Mouse (Mus musculus): ENCODE data around the gene Clec16a.

Clec16a gene

DNA sequence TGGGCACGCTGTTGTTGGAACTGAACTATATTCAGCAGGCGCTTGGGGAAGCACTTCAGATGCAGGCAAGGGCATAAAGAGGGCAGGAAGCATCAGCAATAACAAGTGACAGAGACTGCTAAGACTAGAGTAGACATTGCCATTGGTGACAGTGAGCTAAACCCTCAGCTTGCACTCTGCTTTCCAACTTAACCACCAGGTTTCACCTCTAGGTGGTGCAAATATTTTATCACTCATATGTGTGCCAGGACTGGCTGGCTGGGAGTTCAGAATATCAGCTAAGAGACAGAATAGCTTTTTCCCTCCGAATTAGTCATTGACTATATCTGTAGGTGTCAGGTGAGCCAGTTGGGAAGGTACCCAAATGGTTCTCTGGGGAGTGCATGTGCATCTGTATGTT, 41.4 kb downstream of the Clec16a start:
- no peak for DNase-seq (ENCODE audit: low spot score)

GRCm38 (mm10) chr16:10599888-10600740, 55.0 kb downstream of the Clec16a start:
- DNase-seq (ENCODE audit: low spot score): no peak

DNA sequence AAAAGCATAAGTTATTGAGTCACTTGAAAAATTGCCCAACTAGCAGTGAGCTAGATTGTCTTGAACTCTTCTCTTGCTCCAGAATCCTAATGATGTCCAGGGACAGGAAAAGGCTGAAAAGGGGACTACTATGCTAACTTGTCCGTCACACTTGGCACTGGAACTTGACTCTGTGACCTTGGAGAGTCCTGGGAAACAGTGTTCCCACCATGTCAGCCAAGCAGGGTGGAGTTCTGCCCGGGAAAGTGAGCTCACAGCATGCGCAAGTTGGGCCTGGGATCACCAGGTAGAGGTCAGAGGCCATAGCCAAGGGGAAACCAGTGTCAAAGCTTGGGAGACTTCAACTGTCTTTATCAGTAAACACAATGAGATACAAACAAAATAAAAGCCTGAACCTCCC, 62.7 kb downstream of the Clec16a start:
- DNase-seq (ENCODE audit: low spot score): no peak

GRCm38 (mm10) chr16:10609921-10610320, 64.8 kb downstream of the Clec16a start:
- no peak for DNase-seq (ENCODE audit: low spot score)

GRCm38 (mm10) chr16:10610801-10611200, 65.7 kb downstream of the Clec16a start:
- DNase-seq (ENCODE audit: low spot score): no peak

DNA sequence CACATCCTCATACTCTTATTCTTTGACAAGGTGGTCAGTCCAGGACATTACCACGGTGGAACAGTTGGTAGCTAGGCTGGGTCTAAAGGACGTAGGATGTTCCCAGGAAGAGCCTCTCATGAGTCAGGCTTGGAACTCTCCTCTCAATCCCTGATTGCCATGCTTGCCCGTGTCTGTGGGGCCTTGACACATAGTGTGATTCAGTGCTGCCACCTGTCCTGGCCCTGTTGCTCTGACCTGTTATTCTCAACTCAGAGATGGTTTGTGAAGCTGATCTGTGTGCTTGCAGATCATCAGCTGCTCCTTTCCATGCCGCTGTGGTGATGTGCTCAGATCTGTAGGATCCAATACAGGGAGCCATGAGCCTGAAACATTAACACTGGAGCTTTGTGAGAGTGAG, 66.2 kb downstream of the Clec16a start:
- no peak for DNase-seq (ENCODE audit: low spot score)

DNA sequence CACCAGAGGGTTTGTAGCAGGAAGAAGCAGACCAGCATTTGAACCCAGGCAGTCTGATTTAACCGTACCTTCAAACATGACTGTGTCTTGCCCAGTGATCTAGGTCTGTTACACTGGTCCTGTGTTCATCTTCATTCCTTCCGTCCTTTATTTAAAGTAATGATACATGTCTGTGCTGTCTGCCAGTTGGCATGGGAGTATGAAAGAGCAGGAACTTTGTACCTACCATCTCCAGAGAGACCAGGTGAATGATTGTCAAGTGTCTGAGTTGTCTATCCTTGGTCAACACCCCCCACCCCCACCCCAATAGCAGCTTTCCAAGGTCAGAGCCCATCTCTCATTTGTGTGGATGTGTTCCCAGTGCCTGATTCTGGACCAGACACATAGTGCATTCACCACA, 68.9 kb downstream of the Clec16a start:
- DNase-seq (ENCODE audit: low spot score): no peak

- DNase-seq (ENCODE audit: low spot score): no peak
These were observed 75.9 kb downstream of the Clec16a start for GRCm38 (mm10) chr16:10620961-10621614.

DNA sequence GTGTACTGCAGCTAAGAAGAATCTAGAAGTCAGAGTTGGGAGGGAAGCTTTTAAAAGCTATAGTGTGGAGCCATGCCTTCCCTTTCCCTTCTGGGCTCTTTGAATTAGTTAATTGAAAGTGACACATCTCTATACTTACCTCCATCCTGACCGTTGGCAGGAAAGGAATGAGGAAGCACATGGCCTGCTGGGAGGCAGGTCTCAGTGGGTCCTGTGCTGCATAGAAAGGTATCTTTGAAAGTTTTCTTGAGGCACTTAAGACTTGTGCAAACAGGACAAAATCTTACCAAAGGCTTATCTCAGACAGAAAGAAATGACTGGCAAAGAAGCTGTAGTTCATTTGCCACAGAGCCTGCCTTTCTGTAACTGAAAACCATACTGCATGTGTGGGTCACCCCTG, 76.6 kb downstream of the Clec16a start:
- no peak for DNase-seq (ENCODE audit: low spot score)

- DNase-seq (ENCODE audit: low spot score): no peak
These were observed 81.0 kb downstream of the Clec16a start for GRCm38 (mm10) chr16:10626116-10626515.

GRCm38 (mm10) chr16:10627136-10627668, 82.1 kb downstream of the Clec16a start:
- DNase-seq (ENCODE audit: low spot score): no peak

- DNase-seq (ENCODE audit: low spot score): no peak
These were observed 83.0 kb downstream of the Clec16a start for GRCm38 (mm10) chr16:10628030-10628555.

- no peak for DNase-seq (ENCODE audit: low spot score)
These were observed 83.8 kb downstream of the Clec16a start for GRCm38 (mm10) chr16:10628960-10629359.

GRCm38 (mm10) chr16:10629361-10629760, 84.2 kb downstream of the Clec16a start:
- no peak for DNase-seq (ENCODE audit: low spot score)

DNA sequence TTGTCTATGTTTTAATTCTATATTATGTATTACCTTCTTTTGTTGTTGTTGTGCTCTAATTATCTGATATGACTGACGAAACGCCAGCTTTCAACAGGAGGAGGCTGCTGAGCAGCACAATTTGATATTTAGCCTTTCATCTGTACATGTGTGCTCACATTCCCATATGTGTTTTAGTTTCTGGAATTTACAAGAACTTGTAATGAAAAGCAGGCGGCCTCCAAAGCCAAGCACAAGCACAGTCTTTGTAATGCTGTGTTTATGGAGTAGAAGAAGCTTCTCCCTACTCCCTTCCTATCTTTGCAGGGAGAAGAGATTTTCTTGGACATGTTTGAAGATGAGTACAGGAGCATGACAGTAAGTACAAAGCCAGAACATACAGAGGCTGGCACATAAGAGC, 89.8 kb downstream of the Clec16a start:
- no peak for DNase-seq (ENCODE audit: low spot score)

DNA sequence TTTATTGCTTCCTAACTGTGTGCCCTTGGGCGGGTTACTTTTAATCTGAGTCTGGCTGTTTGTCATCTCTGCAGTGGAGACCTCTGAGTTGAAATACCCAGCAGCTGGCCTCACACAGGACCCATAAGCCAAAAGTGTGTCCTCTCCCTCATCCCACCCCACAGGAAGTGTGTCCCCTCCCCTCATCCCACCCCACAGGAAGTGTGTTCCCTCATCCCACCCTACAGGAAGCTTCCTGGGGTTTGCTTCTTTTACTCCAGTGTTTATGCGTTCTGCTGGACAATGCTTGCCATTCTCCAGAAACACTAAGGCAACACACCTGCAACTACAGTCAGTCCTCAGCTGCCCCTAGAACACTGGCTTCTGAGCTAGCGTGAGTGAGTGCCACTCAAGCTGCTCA, 92.8 kb downstream of the Clec16a start:
- DNase-seq (ENCODE audit: low spot score): no peak

GRCm38 (mm10) chr16:10639111-10639889, 94.2 kb downstream of the Clec16a start:
- no peak for DNase-seq (ENCODE audit: low spot score)

- DNase-seq (ENCODE audit: low spot score): peak; percentile 45
These were observed 94.9 kb downstream of the Clec16a start for GRCm38 (mm10) chr16:10640041-10640440.

- DNase-seq (ENCODE audit: low spot score): no peak
These were observed 96.0 kb downstream of the Clec16a start for GRCm38 (mm10) chr16:10641146-10641545.

GRCm38 (mm10) chr16:10642857-10643633, 97.9 kb downstream of the Clec16a start:
- no peak for DNase-seq (ENCODE audit: low spot score)

DNA sequence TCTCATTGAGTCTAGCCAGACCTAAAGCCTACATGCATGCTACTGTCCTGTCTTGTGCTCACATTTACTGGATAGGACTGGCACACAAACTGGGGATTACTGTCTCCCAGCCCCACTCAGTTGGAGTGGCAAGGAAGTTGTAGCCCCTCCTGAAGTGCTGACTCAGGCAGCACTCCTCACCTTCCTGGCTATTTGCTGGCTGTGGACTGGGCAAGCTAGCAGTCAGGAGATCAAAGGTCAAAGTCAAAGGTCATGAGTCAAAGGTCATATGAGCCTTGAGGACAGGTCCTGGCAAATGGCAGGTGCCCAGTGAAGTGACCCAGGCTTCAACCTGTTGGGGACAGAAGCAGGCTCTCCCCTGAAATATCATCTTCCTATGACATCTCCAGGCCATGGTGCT, 99.1 kb downstream of the Clec16a start:
- DNase-seq (ENCODE audit: low spot score): no peak

Data from ovary, postnatal 10 days (tissue).